Comparison of ENCODE assay signal across 24 mouse cellular contexts in genomic region chr14:105253304-105253703, GRCm38 (mm10). TPM values are rescaled to one million over a fixed set of nuclear protein-coding genes. Genes with fewer than 3 reads are reported as not detected.
A peak's percentile ranks its signal among the peaks of the same experiment; 100 is the strongest.
DNase-seq lines count a peak whose midpoint lies in the region; ATAC-seq and TF ChIP-seq lines count a peak whose summit lies in the region.
"Had no signal": no experiment of that assay in that cellular context is flagged by ENCODE, and none has a peak within 500 bp of the region (broad histone marks: within the 10 kb centered on the region; RNA-seq: fewer than 3 reads in every experiment).

No protein-coding gene starts in this region.

- no peak overlapping the region for H3K9ac ChIP-seq in liver, postnatal 0 days (replicated peaks)
- no peak overlapping the region for H3K9ac ChIP-seq in liver, embryonic 11.5 days (ENCODE audit: low read depth, low read length)
- no peak overlapping the region for H3K9ac ChIP-seq in intestine, postnatal 0 days (ENCODE audit: low read depth, low read length)
- H3K9ac ChIP-seq: embryonic facial prominence, embryonic 12.5 days; forebrain, embryonic 12.5 days; liver, embryonic 12.5 days; lung, embryonic 14.5 days; neural tube, embryonic 12.5 days had no signal

- no peaks in the 10 kb centered on the region for H3K27me3 ChIP-seq in liver, postnatal 0 days (ENCODE audit: insufficient read depth, low read length)
- H3K27me3 ChIP-seq in liver, embryonic 11.5 days (replicated peaks; ENCODE audit: control insufficient read depth, insufficient read depth, low read length) = no peaks in the 10 kb centered on the region
- no peaks in the 10 kb centered on the region for H3K27me3 ChIP-seq in intestine, postnatal 0 days (replicated peaks; ENCODE audit: control insufficient read depth, insufficient read depth, low read length)
- H3K27me3 ChIP-seq: embryonic facial prominence, embryonic 12.5 days; forebrain, embryonic 12.5 days; neural tube, embryonic 12.5 days; Patski had no signal

- H3K36me3 ChIP-seq in liver, postnatal 0 days (replicated peaks; ENCODE audit: insufficient read depth, low read length) = no peaks in the 10 kb centered on the region
- H3K36me3 ChIP-seq in liver, embryonic 11.5 days (ENCODE audit: control insufficient read depth, insufficient read depth, low read length) = no peaks in the 10 kb centered on the region
- H3K36me3 ChIP-seq in intestine, postnatal 0 days (ENCODE audit: control insufficient read depth, insufficient read depth) = no peaks in the 10 kb centered on the region
- H3K36me3 ChIP-seq: embryonic facial prominence, embryonic 12.5 days; forebrain, embryonic 12.5 days; G1E; liver, embryonic 12.5 days; neural tube, embryonic 12.5 days had no signal

- H3K9me3 ChIP-seq in liver, postnatal 0 days (ENCODE audit: low read length) = no peaks in the 10 kb centered on the region
- H3K9me3 ChIP-seq in liver, embryonic 11.5 days (ENCODE audit: control insufficient read depth, low read length) = no peaks in the 10 kb centered on the region
- no peaks in the 10 kb centered on the region for H3K9me3 ChIP-seq in intestine, postnatal 0 days (ENCODE audit: control insufficient read depth)
- H3K9me3 ChIP-seq: embryonic facial prominence, embryonic 12.5 days; forebrain, embryonic 12.5 days; G1E; liver, embryonic 12.5 days; neural tube, embryonic 12.5 days had no signal

- no peak overlapping the region for H3K4me3 ChIP-seq in liver, postnatal 0 days (ENCODE audit: low read depth, low read length)
- H3K4me3 ChIP-seq in liver, embryonic 11.5 days (ENCODE audit: low read depth, low read length) = no peak overlapping the region
- no peak overlapping the region for H3K4me3 ChIP-seq in intestine, postnatal 0 days (ENCODE audit: low read depth, low read length)
- H3K4me3 ChIP-seq: embryonic facial prominence, embryonic 12.5 days; forebrain, embryonic 12.5 days; gastrocnemius, adult 2 months; liver, embryonic 12.5 days; neural tube, embryonic 12.5 days had no signal

- no peaks in the 10 kb centered on the region for H3K4me1 ChIP-seq in liver, postnatal 0 days (ENCODE audit: insufficient read depth)
- H3K4me1 ChIP-seq in liver, embryonic 11.5 days (replicated peaks; ENCODE audit: control insufficient read depth, insufficient read depth, low read length) = no peaks in the 10 kb centered on the region
- no peaks in the 10 kb centered on the region for H3K4me1 ChIP-seq in intestine, postnatal 0 days (replicated peaks; ENCODE audit: control insufficient read depth, insufficient read depth, low read length)

- peak overlapping the region; percentile 13; the same call in 1 of the 2 replicates for H3K27ac ChIP-seq in liver, postnatal 0 days (ENCODE audit: low read depth)
- H3K27ac ChIP-seq in liver, embryonic 11.5 days (ENCODE audit: low read depth, low read length) = no peak overlapping the region
- peak overlapping the region; percentile 42 for H3K27ac ChIP-seq in intestine, postnatal 0 days (ENCODE audit: low read depth, low read length)
- H3K27ac ChIP-seq: embryonic facial prominence, embryonic 12.5 days; forebrain, embryonic 12.5 days; gastrocnemius, adult 2 months; liver, embryonic 12.5 days; neural tube, embryonic 12.5 days had no signal

- TF ChIP-seq CTCF in liver, postnatal 0 days (IDR thresholded peaks at IDR 0.05; ENCODE audit: low read depth) = no peak
- TF ChIP-seq CTCF in intestine, postnatal 0 days (IDR thresholded peaks at IDR 0.05; ENCODE audit: low read depth) = no peak

- DNase-seq in liver, postnatal 0 days = no peak
- no peak for DNase-seq in liver, embryonic 11.5 days (ENCODE audit: low spot score)
- peak; percentile 53 for DNase-seq in embryo, embryonic 10 days (ENCODE audit: low spot score)
- peak; percentile 29 for DNase-seq in embryo, embryonic 9.5 days (ENCODE audit: extremely low spot score)
- DNase-seq in natural killer cell, adult 2 months (ENCODE audit: low spot score in 2 of 2) = no peak
- DNase-seq in heart, adult 8-10 months (ENCODE audit: low spot score) = no peak
- DNase-seq in B cell, adult 2 months = no peak
- DNase-seq: adrenal gland, adult 2 months; cerebellum, adult 18-20 months; cerebellum, postnatal 25 days; gastrocnemius, adult 2 months; kidney, adult 9 months; kidney, postnatal 14 days; left cerebral cortex, postnatal 4 days; lung, embryonic 14.5 days; thymus, adult 2 months; thymus, postnatal 4 days had no signal

- peak overlapping the region; percentile 41 for H3K4me2 ChIP-seq in liver, postnatal 0 days (ENCODE audit: low read depth, low read length)
- no peak overlapping the region for H3K4me2 ChIP-seq in liver, embryonic 11.5 days
- peak overlapping the region; percentile 44 for H3K4me2 ChIP-seq in intestine, postnatal 0 days (replicated peaks; ENCODE audit: low read depth)
- H3K4me2 ChIP-seq: embryonic facial prominence, embryonic 12.5 days; forebrain, embryonic 12.5 days; liver, embryonic 12.5 days; lung, embryonic 14.5 days; neural tube, embryonic 12.5 days had no signal

- no peak for TF ChIP-seq EP300 in liver, postnatal 0 days (IDR thresholded peaks at IDR 0.05; ENCODE audit: low read depth)

- 48% methylated on average over 7 of the region's 7 CpGs for WGBS in liver, postnatal 0 days (ENCODE audit: insufficient replicate concordance)
- 52% methylated on average over 7 of the region's 7 CpGs for WGBS in liver, embryonic 11.5 days
- 12% methylated on average over 7 of the region's 7 CpGs for WGBS in intestine, postnatal 0 days

- peak; percentile 27; the same call in 1 of the 2 replicates for ATAC-seq in liver, postnatal 0 days
- ATAC-seq in liver, embryonic 11.5 days (replicated peaks; ENCODE audit: low FRiP score) = no peak
- no peak for ATAC-seq in intestine, postnatal 0 days
- ATAC-seq: liver, embryonic 12.5 days; Patski had no signal

RNA-seq across cellular contexts. Expression of gene Ndfip2, which starts 5.1 kb away (rescaled TPM):
- 40.5 and 44.0 TPM in 2 replicates for polyA plus RNA-seq in liver, postnatal 0 days (2015; fragmentation: Nextera tagmentation; extraction: Ambion mirVana)
- 35.3 and 38.4 TPM in 2 replicates for polyA plus RNA-seq in liver, embryonic 11.5 days (2014; fragmentation: Nextera tagmentation; extraction: Ambion mirVana)
- polyA plus RNA-seq in intestine, postnatal 0 days (2015; fragmentation: Nextera tagmentation; extraction: Ambion mirVana) = 119 and 124 TPM in 2 replicates
- total RNA-seq in heart, adult 8-10 months (2022) = 10 to 100 TPM; 14.2 to 15.8 (median 15.3) TPM

Comparison
In these comparisons a context has a peak if more than half of its experiments do, and no peak if none do; other contexts are left out.
1. DNase-seq: peak in embryo, embryonic 10 days (single experiment) and embryo, embryonic 9.5 days (single experiment); none in liver, postnatal 0 days (single experiment), liver, embryonic 11.5 days (single experiment), natural killer cell, adult 2 months (0 of 2), heart, adult 8-10 months (single experiment) and B cell, adult 2 months (0 of 2).